Mouse (Mus musculus) c-Kit-negative CD71-positive TER-119-positive erythroid progenitor cells, embryonic 14.5 days (primary cell): ENCODE data around the gene Prtg.

Experiments used
- DNase-seq: peaks from one replicate; pipeline ENCODE4 v3.0.0-alpha.2; 2013; ENCODE audit warnings: low read depth, low spot score

The Prtg gene

DNA sequence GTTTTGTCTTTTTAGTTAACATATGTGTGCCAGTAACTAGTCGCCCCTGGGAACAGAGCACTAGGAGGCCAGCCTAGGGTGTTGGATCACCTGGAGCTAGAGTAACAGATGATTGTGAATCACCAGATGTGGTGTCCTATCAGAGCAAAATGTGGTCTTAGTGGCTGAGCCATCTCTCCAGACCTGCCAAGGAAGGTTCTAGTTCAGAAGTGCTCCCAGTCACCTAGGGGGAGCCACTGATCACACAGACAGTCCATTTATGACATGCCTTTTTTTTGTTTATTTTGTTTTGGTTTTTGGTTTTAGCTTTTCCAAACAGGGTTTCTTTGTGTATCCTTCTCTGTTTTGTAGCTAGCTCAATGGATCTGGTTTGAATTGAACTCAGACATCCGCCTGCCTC, 104.7 kb downstream of the Prtg start:
- no peak for DNase-seq

DNA sequence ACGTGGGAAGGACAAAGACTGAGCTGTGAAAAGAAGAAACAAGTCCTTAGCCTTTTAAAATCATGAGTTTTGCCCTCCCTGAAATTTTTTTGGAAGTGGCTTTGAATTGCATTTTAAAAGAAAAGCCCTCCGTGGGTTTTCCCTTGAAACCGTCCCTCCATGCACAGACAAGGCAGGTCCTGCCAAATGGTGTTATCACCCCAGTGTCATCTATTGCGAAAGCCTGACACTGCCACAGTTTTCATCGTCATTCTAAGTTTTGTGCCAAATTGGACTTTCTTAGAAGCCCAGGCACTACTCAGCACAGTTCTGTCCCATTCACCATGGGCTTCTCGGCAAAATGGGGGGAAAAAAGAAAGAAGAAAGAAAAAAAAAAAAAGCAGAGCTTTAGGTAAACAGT, 106.9 kb downstream of the Prtg start:
- no peak for DNase-seq

DNA sequence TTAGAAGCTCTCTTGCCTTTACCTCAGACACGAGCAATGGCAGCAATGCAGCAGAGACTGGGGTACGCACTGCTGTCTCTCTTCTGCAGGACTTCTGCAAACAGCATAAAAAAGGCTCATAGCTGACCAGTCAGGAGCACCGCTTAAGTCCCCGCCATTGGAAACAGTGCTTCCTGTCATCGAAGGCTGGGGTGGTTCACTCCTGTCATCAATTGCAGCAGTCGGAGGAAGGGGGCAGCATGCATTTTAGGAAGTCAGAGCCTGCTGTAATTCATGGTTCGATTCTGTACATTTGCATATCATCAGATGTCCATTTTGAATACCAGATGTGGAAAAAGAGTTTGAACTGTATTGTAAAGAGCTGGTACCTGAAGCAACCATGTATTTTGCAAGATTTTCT, 109.1 kb downstream of the Prtg start:
- DNase-seq, result no peak

DNA sequence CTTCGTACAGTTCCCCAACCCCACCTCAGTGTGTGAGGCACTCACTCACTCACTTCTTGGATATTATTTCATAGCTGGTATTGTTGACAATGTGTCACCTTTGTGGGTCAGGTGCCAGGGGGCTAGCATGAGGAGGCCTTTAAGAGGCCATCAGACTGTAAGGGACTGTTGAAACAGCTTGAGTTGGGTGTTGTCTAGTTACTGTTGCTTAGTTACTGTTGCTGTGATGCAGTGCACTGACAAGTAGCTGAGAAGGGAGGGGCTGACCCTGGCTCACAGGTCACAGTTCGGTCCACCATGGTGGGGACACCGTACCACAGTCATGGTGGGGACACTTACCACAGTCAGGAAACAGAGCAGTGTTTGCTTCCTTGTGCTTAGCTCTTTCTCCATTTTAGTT, 116.4 kb downstream of the Prtg start:
- no peak for DNase-seq

DNA sequence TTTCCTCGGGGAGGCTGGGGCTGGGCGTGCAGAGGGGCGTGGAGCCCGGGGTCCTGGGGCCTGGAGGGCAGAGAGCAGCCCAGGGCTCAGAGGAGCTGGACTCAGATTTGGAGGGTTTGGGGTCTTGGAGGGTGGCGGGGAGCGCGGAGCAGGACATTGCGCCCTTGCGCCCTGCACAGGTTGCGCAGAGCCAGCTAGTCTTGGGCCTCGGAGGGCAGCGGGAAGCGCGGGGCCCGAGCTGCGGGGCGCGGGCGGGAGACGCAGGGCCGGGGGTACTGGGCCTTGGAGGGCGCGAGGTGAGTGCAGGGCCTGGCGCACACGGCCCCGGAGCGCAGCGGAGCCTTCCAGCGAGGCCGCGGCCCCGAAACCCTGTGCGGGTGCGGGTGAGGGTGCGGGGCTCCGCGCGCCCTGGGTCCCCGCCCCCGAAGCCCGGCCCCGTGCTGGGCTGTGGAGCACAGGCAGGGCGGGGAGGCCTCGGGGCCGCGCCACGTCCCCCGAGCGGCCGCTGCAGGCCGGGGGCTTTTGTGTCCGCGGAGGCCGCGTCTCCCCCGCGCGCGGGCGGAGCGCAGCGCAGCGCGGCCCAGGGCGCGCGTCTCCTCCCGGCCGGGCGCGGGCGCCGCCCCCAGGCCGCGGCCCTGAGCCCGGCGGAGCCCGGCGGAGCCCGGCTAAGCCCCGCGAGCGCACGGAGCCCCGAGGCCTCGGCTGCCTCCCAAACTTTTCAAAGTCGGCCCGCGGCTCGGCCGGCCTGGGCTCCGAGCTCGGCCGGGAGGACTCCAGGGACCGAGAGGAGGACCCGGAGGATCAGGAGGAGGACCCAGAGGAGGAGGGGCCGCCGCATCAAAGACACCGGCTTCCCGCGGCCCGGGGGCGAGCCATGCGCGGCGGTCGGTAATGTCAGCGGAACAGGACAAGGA, 118.6 kb downstream of the Prtg start, which contains the start of gene Pygo1:
Gene Pygo1, plus strand, starts transcription at position 625 of the 914 bp plus-strand sequence.
- DNase-seq, result no peak

DNA sequence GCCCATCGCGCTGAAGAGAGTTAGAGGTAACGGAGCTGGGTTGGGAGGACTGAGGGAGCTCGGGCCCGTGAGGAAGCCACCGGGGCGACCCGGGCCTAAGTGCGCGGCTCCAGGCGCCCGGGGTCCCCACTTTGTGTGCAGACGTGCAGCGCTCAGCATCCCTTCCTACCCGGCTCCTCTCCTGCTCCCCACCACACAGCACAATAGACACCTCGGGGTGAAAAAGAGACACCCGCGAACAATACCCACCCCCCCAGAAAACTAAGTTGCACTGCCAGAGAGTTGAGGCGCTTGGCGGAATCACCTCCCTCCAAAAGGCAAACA, 119.2 kb downstream of the Prtg start:
- no peak for DNase-seq

DNA sequence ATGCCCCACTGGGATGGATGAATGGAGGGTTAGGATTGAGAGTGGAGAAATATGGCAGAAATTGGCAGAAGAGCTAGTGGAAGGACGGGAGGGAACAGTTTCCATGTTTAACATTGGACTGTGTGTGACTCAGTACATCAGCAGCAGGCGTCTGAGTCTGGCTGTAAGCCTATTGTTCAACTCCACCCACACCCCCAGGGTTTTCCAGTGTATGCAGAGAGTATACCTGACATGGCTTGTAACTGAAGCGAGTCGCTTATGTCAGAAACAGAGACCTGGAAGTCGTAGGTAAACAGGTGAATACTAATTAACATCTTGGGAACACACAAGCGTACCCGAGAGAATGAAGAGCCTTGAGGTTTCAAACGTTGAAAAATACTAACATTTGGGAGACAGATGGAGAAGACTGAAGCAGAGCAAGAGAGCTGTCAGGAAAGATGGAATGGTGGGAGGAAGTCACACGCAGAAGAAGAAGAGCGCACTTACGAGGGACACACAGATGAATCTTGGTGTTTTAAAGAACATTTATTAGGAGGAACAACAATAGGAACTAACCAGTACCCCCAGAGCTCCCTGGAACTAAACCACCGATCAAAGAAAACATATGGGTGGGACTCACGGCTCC, 124.6 kb downstream of the Prtg start:
- no peak for DNase-seq

DNA sequence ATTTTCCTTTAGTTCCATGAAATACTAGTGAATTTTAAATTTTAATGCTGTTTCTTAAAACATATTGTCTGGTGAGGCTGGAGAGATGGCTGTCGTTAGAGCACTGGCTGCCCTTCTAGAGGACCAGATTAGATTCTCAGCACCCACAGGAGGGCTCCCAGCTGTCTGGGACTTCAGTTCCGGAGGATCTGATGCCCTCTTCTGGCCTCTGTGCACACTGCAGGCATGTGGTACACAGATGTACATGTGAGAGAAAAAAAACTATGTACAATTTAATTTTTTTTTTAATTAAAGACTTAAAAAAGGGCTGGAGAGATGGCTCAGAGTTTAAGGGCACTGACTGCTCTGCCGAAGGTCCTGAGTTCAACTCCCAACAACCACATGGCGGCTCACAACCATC, 128.6 kb downstream of the Prtg start:
- no peak for DNase-seq

DNA sequence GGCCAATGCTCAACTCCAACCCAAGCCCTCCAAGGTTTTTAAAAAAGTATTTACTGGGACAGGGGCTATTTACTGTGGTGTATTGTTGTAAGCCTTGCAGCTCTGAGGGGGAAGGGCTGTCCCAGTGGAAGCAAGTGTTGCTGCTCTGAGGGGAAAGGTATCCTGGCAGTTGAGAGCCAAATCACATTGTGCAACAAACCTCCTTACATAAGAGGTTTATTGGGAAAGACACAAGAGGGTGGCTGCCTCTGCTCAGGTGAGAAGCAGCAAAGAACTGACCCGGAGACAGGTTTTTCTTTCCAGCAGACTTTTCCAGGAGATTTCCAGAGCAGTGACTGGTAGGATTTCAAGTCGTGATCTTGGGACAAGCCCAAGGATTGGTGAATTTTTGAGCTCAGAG, 129.6 kb downstream of the Prtg start:
- no peak for DNase-seq

DNA sequence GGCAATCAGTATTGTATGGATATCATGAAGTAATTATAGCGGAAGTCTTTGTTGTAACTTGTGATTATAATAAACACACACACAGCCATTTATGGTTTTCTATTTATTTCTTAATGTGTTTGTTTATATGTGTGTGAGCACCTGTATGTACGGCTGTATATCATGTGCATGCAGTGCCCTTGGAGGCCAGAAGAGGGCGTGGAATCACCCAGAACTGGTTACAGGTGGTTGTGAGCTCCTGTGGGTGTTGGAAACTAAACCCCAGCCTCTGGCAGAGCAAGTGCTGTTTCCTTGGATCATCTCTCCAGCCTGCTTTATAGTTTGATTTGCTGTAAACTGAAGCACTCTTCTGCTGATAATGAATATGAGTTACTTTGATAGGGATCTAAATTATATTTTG, 136.8 kb downstream of the Prtg start:
- DNase-seq, result no peak

DNA sequence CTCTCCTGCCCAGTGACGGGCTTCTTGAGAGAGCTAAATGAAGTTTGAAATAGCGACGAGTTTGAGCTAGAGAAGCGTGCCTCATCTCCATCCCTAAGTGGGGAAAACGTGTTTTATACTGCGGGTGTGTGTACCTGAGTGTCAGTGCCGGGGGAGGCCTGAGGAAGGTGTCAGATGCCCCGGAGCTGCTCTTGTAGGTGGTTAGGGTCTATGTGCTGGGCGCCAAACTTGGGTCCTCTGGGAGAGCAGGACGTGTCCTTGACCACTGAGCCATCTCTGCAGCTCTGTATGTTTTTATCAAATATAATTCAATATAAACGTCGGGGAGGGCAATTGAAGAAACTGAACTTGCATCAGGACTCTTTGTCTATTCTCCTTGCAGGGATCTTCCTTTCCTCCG, 137.6 kb downstream of the Prtg start:
- no peak for DNase-seq

DNA sequence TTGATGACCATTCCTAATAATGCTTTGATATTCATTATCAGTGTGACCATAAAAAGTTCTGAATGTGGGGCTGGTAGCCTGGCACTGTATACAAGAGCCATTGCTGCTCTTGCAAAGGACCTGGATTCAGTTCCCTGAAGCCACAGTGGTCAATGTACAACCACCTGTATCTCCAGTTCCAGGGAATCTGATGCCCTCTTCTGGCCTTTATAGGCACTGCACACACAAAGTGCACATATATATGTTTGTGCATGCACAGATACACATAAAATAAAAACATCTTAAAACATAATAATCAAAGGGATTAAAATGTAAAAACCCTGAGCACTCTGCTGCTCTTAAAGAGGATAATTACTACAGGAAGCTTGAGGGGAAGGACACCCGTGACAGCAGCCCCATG, 140.3 kb downstream of the Prtg start:
- no peak for DNase-seq

DNA sequence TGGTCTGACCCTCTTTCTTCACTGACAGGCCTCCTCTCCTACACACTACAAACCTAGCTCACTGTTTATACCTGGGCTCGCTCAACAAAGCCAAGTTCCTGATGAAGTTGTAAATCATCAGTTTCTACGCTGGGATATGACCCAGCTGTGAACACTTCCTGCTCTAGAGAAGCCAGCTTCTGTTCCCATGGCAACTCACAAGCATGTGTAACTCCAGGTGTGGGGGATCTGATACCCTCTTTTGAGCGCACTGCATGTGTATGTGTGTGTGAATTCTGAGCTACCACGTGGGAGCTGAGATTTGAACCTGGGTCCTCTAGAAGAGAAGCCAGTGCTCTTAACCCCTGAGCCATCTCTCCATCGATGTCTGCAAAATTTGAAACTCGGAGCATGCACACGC, 142.9 kb downstream of the Prtg start:
- DNase-seq, result no peak

DNA sequence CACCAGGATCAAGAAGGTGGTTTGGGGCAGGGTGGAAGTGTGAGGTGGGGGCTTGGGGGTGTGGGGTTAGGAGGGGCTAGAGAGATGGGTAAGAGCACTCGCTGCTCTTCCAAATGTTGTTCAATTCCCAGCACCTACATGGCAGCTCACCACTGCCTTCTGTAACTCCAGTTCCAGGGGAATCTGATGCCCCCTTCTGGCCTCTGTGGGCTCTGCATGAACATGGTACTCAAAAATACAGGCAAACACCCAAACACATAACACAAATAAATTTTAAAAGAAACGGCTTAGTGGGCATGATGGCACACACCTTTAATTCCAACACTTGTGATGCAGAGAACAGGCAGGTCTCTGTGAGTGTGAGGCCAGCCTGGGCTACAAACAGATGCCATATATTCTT, 148.1 kb downstream of the Prtg start:
- DNase-seq, result no peak

DNA sequence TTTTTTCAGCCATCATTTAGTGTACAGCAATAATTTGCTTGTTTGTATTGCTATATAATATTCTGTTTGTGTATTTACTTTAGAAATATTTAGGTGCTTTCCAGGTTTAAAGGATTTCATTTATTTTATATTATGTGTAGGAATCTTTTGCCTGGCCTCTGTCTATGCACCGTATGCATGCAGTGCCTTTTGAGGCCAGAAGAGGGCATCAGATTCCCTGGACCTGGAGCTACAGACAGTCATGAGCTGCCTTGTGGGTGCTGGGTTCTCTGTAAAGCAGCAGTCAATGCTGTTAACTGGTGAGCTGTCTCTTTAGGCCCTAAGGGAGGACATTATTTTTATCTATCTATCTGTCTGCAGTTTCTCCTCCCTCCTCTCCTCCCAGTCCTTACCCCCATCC, 148.9 kb downstream of the Prtg start:
- no peak for DNase-seq

DNA sequence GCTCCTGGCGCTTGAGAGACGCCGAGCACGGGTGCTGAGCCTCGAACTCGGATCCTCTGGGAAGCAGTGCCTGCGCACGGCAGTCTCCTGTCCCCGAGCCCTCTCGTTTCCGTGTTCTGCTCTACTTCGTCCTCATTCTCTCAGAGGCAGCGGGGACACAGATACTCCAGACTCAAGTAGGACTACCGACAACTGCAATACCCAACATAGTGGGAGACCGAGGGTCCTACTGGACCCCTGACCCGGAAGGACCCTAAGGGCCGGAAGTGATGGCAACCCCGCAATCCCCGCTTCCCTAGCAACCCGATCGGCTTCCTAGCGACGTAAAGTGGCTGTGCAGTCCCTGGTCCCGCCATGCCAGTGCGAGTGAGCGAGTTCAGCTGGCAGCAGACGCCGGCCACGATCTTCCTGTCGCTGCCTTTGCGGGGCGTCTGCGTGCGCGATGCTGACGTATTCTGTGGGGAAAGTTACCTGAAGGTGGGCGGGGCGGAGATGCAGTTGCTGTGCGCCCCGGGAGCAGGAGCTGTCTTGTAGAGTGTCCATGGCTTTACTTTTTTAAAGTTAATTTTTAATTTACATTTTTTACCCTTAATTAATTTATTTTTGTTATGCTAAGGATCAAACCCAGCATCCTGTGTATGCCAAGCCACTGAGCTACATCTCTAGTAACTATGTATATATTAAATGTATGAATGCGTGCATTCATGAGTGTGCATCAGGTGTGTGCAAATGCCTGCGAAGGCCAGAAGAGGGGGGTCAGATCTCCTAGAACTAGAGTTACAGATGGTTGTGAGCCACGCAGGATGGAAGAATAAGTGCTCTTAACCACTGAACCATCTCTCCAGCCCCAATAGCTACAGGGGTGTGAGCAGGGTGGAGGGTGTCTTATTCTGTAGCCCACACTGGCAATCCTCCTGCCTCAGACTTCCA, 152.1 kb downstream of the Prtg start, which contains the start of the genes Dyx1c1 and Gm44503:
Gene Dyx1c1, plus strand, starts transcription at position 265 of the 930 bp plus-strand sequence.
Gene Gm44503, plus strand, starts transcription at position 332 of the 930 bp plus-strand sequence.
- no peak for DNase-seq

DNA sequence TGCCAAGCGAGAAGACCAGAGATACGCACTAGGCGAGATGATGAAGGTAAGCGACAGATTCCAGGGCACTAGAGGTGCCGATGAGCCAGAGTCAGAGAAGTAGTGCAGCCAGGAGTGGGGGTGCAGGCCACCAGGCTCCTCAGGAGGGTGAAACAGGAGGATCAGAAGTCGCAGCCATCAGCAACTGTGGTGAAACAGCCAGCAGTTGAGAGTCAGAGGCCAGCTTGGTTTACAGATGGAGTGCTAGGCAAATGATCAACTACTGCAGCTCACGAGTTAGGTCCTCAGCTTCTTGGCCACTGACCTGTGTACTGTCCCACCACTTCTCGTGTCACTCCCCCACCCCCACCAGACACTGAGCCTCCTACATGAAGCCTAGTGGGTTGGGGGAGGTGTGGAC, 154.7 kb downstream of the Prtg start:
- no peak for DNase-seq

DNA sequence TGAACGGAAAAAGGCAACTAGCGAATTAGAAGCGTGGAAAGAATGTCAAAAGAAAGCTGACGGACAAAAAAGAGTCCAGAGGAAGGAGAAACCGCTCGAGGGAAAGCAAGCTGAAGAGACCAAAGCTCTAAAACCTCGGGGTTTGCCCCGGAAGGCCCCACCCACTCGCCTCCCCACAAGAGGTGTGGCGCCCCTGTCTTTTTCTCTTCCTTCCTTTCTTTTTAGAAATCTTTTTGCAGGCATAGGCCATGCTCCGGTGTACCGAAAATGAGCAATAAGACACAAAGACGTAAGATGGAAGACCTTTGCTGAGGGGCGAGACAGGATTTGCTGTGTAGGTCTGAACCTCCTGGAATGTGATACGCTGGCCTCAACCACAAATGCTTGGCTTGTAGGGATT, 155.3 kb downstream of the Prtg start:
- no peak for DNase-seq
